Mouse (Mus musculus): ENCODE data around the gene Supt3. TPM values are rescaled to one million over a fixed set of nuclear protein-coding genes. Genes with fewer than 3 reads are reported as not detected.

Supt3 gene
- polyA plus RNA-seq, 1 experiment: 15.9 TPM

GRCm38 (mm10) chr17:45063776-45064175 lies 286.8 kb downstream of the Supt3 start:
- no peaks in the 10 kb centered on the region for H3K36me3 ChIP-seq (ENCODE audit: control insufficient read depth, insufficient read depth, low read length, poor library complexity, severe bottlenecking)
- H3K4me3 ChIP-seq (ENCODE audit: low read depth, low read length): no peak overlapping the region
- H3K9me3 ChIP-seq (replicated peaks; ENCODE audit: control insufficient read depth, insufficient read depth, low read length, poor library complexity, severe bottlenecking): no peaks in the 10 kb centered on the region
- no peaks in the 10 kb centered on the region for H3K27me3 ChIP-seq (ENCODE audit: control insufficient read depth, insufficient read depth, low read length, poor library complexity, severe bottlenecking)
- H3K9ac ChIP-seq (ENCODE audit: low read depth, poor library complexity, severe bottlenecking): no peak overlapping the region
- no peak overlapping the region for H3K27ac ChIP-seq (ENCODE audit: insufficient read depth, low read length)
- TF ChIP-seq CTCF (IDR thresholded peaks at IDR 0.05; ENCODE audit: low read depth, low read length) (no peak), EP300 (IDR thresholded peaks at IDR 0.05; ENCODE audit: insufficient read depth, low read depth, low read length) (no peak), POLR2A (IDR thresholded peaks at IDR 0.05; ENCODE audit: insufficient read depth, low read length) (no peak)
- no peaks in the 10 kb centered on the region for H3K4me1 ChIP-seq (ENCODE audit: control insufficient read depth, insufficient read depth, low read length)

GRCm38 (mm10) chr17:45065465-45065864 lies 288.5 kb downstream of the Supt3 start:
- Histone ChIP-seq H3K36me3 (ENCODE audit: control insufficient read depth, insufficient read depth, low read length, poor library complexity, severe bottlenecking) (no peaks in the 10 kb centered on the region), H3K9ac (ENCODE audit: low read depth, poor library complexity, severe bottlenecking) (no peak overlapping the region), H3K4me1 (ENCODE audit: control insufficient read depth, insufficient read depth, low read length) (no peaks in the 10 kb centered on the region), H3K27me3 (ENCODE audit: control insufficient read depth, insufficient read depth, low read length, poor library complexity, severe bottlenecking) (no peaks in the 10 kb centered on the region), H3K27ac (ENCODE audit: insufficient read depth, low read length) (no peak overlapping the region), H3K9me3 (replicated peaks; ENCODE audit: control insufficient read depth, insufficient read depth, low read length, poor library complexity, severe bottlenecking) (no peaks in the 10 kb centered on the region), H3K4me3 (ENCODE audit: low read depth, low read length) (no peak overlapping the region)
- no peak for TF ChIP-seq CTCF (IDR thresholded peaks at IDR 0.05; ENCODE audit: low read depth, low read length)
- no peak for TF ChIP-seq EP300 (IDR thresholded peaks at IDR 0.05; ENCODE audit: insufficient read depth, low read depth, low read length)
- TF ChIP-seq POLR2A (IDR thresholded peaks at IDR 0.05; ENCODE audit: insufficient read depth, low read length): no peak

GRCm38 (mm10) chr17:45067441-45067840 lies 290.5 kb downstream of the Supt3 start:
- H3K9ac ChIP-seq (ENCODE audit: low read depth, poor library complexity, severe bottlenecking): no peak overlapping the region
- no peak overlapping the region for H3K4me3 ChIP-seq (ENCODE audit: low read depth, low read length)
- H3K9me3 ChIP-seq (replicated peaks; ENCODE audit: control insufficient read depth, insufficient read depth, low read length, poor library complexity, severe bottlenecking): no peaks in the 10 kb centered on the region
- H3K4me1 ChIP-seq (ENCODE audit: control insufficient read depth, insufficient read depth, low read length): no peaks in the 10 kb centered on the region
- TF ChIP-seq CTCF (IDR thresholded peaks at IDR 0.05; ENCODE audit: low read depth, low read length): no peak
- no peak for TF ChIP-seq POLR2A (IDR thresholded peaks at IDR 0.05; ENCODE audit: insufficient read depth, low read length)
- no peak for TF ChIP-seq EP300 (IDR thresholded peaks at IDR 0.05; ENCODE audit: insufficient read depth, low read depth, low read length)
- H3K27me3 ChIP-seq (ENCODE audit: control insufficient read depth, insufficient read depth, low read length, poor library complexity, severe bottlenecking): no peaks in the 10 kb centered on the region
- no peaks in the 10 kb centered on the region for H3K36me3 ChIP-seq (ENCODE audit: control insufficient read depth, insufficient read depth, low read length, poor library complexity, severe bottlenecking)
- H3K27ac ChIP-seq (ENCODE audit: insufficient read depth, low read length): no peak overlapping the region

GRCm38 (mm10) chr17:45068321-45068720 lies 291.4 kb downstream of the Supt3 start:
- H3K4me3 ChIP-seq (ENCODE audit: low read depth, low read length): no peak overlapping the region
- H3K36me3 ChIP-seq (ENCODE audit: control insufficient read depth, insufficient read depth, low read length, poor library complexity, severe bottlenecking): no peaks in the 10 kb centered on the region
- H3K9me3 ChIP-seq (replicated peaks; ENCODE audit: control insufficient read depth, insufficient read depth, low read length, poor library complexity, severe bottlenecking): no peaks in the 10 kb centered on the region

GRCm38 (mm10) chr17:45072495-45073347 lies 295.8 kb downstream of the Supt3 start:
- H3K36me3 ChIP-seq (ENCODE audit: control insufficient read depth, insufficient read depth, low read length, poor library complexity, severe bottlenecking): no peaks in the 10 kb centered on the region
- H3K9me3 ChIP-seq (replicated peaks; ENCODE audit: control insufficient read depth, insufficient read depth, low read length, poor library complexity, severe bottlenecking): no peaks in the 10 kb centered on the region
- H3K4me3 ChIP-seq (ENCODE audit: low read depth, low read length): no peak overlapping the region
- no peak overlapping the region for H3K9ac ChIP-seq (ENCODE audit: low read depth, poor library complexity, severe bottlenecking)
- H3K27ac ChIP-seq (ENCODE audit: insufficient read depth, low read length): no peak overlapping the region
- no peak for TF ChIP-seq EP300 (IDR thresholded peaks at IDR 0.05; ENCODE audit: insufficient read depth, low read depth, low read length)
- TF ChIP-seq POLR2A (IDR thresholded peaks at IDR 0.05; ENCODE audit: insufficient read depth, low read length): no peak
- TF ChIP-seq CTCF (IDR thresholded peaks at IDR 0.05; ENCODE audit: low read depth, low read length): no peak
- no peaks in the 10 kb centered on the region for H3K27me3 ChIP-seq (ENCODE audit: control insufficient read depth, insufficient read depth, low read length, poor library complexity, severe bottlenecking)
- no peaks in the 10 kb centered on the region for H3K4me1 ChIP-seq (ENCODE audit: control insufficient read depth, insufficient read depth, low read length)

More at GRCm38 (mm10) chr17:45068321-45068720, 291.4 kb downstream of the Supt3 start:
- Histone ChIP-seq H3K27ac (ENCODE audit: insufficient read depth, low read length) (no peak overlapping the region), H3K9ac (ENCODE audit: low read depth, poor library complexity, severe bottlenecking) (no peak overlapping the region), H3K27me3 (ENCODE audit: control insufficient read depth, insufficient read depth, low read length, poor library complexity, severe bottlenecking) (no peaks in the 10 kb centered on the region), H3K4me1 (ENCODE audit: control insufficient read depth, insufficient read depth, low read length) (no peaks in the 10 kb centered on the region)
- TF ChIP-seq EP300 (IDR thresholded peaks at IDR 0.05; ENCODE audit: insufficient read depth, low read depth, low read length) (no peak), POLR2A (IDR thresholded peaks at IDR 0.05; ENCODE audit: insufficient read depth, low read length) (no peak), CTCF (IDR thresholded peaks at IDR 0.05; ENCODE audit: low read depth, low read length) (no peak)

GRCm38 (mm10) chr17:45073348-45073634 lies 296.3 kb downstream of the Supt3 start:
- Histone ChIP-seq H3K4me3 (ENCODE audit: low read depth, low read length) (no peak overlapping the region), H3K4me1 (ENCODE audit: control insufficient read depth, insufficient read depth, low read length) (no peaks in the 10 kb centered on the region), H3K27me3 (ENCODE audit: control insufficient read depth, insufficient read depth, low read length, poor library complexity, severe bottlenecking) (no peaks in the 10 kb centered on the region)

More at GRCm38 (mm10) chr17:45073348-45073634, 296.3 kb downstream of the Supt3 start:
- H3K27ac ChIP-seq (ENCODE audit: insufficient read depth, low read length): no peak overlapping the region
- no peak for TF ChIP-seq POLR2A (IDR thresholded peaks at IDR 0.05; ENCODE audit: insufficient read depth, low read length)
- TF ChIP-seq EP300 (IDR thresholded peaks at IDR 0.05; ENCODE audit: insufficient read depth, low read depth, low read length): no peak
- TF ChIP-seq CTCF (IDR thresholded peaks at IDR 0.05; ENCODE audit: low read depth, low read length): no peak
- H3K9me3 ChIP-seq (replicated peaks; ENCODE audit: control insufficient read depth, insufficient read depth, low read length, poor library complexity, severe bottlenecking): no peaks in the 10 kb centered on the region
- no peaks in the 10 kb centered on the region for H3K36me3 ChIP-seq (ENCODE audit: control insufficient read depth, insufficient read depth, low read length, poor library complexity, severe bottlenecking)
- H3K9ac ChIP-seq (ENCODE audit: low read depth, poor library complexity, severe bottlenecking): no peak overlapping the region

Data from ES-Bruce4 (cell line).